Comparison of ENCODE assay signal across 24 mouse cellular contexts in the genomic region with DNA sequence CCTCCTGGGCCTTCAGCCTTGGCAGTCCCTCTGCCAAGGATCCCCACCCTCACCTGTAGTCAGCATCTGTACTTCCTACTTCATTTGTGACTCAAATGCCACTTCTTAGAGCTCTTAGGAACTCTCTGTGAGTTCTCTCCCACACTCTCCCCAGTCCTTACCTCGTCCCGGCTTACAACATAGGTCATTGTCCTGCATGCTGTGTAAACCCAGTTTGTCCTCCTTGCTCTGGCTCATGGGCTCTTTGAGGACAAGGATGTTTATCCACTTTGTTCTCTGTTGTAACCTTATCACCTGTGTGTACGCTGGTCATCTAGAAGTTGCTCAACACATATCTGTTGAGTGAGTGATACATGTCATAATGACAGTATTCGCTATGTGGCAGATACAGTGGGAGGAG.
"Had no signal": no experiment of that assay in that cellular context is flagged by ENCODE, and none has a peak within 500 bp of the region (broad histone marks: within the 10 kb centered on the region; RNA-seq: fewer than 3 reads in every experiment).

No protein-coding gene starts in this region.

- ATAC-seq: forebrain, embryonic 15.5 days; forebrain, postnatal 0 days; hindbrain, postnatal 0 days had no signal

- H3K27ac ChIP-seq: forebrain, embryonic 15.5 days; heart, adult 2 months; heart, embryonic 13.5 days; heart, embryonic 15.5 days; hindbrain, embryonic 13.5 days; hindbrain, embryonic 15.5 days; hindbrain, postnatal 0 days; kidney, embryonic 15.5 days; kidney, postnatal 0 days had no signal

- H3K4me3 ChIP-seq: forebrain, embryonic 15.5 days; heart, adult 2 months; heart, embryonic 13.5 days; heart, embryonic 15.5 days; hindbrain, embryonic 13.5 days; hindbrain, embryonic 15.5 days; kidney, embryonic 15.5 days had no signal

- H3K27me3 ChIP-seq: forebrain, embryonic 15.5 days; heart, embryonic 13.5 days; heart, embryonic 15.5 days; hindbrain, embryonic 13.5 days; hindbrain, embryonic 15.5 days; kidney, embryonic 15.5 days had no signal

- H3K36me3 ChIP-seq: forebrain, embryonic 15.5 days; heart, embryonic 15.5 days; hindbrain, embryonic 15.5 days had no signal

- H3K4me2 ChIP-seq: forebrain, embryonic 15.5 days; heart, embryonic 11.5 days; heart, embryonic 13.5 days; heart, embryonic 15.5 days; hindbrain, embryonic 13.5 days; hindbrain, embryonic 15.5 days; kidney, embryonic 15.5 days had no signal

- H3K9me3 ChIP-seq: forebrain, embryonic 15.5 days; heart, embryonic 13.5 days; heart, embryonic 15.5 days; hindbrain, embryonic 15.5 days; kidney, embryonic 15.5 days had no signal

- DNase-seq: forebrain, postnatal 0 days; gastrocnemius, postnatal 14 days; gastrocnemius, postnatal 36 days; heart, adult 11 months; heart, adult 2 months; heart, postnatal 14 days; heart, postnatal 36 days; kidney, adult 11 months; kidney, adult 2 months; kidney, adult 9 months; kidney, postnatal 14 days; kidney, postnatal 36 days; layer of hippocampus, adult 9-11 months; layer of hippocampus, postnatal 36 days; left cerebral cortex, postnatal 4 days had no signal

- H3K9ac ChIP-seq: forebrain, embryonic 15.5 days; forebrain, postnatal 0 days; heart, embryonic 13.5 days; heart, embryonic 15.5 days; hindbrain, embryonic 13.5 days; hindbrain, embryonic 15.5 days; kidney, embryonic 15.5 days had no signal
